Mouse (Mus musculus) skeletal muscle tissue, adult 2 months (tissue): ENCODE results near the gene Capn13.

Source experiments
- DNase-seq: peaks from one replicate; pipeline ENCODE4 v3.0.0-alpha.2; 2012; ENCODE audit warnings: low read depth, low spot score

Capn13 gene

DNA sequence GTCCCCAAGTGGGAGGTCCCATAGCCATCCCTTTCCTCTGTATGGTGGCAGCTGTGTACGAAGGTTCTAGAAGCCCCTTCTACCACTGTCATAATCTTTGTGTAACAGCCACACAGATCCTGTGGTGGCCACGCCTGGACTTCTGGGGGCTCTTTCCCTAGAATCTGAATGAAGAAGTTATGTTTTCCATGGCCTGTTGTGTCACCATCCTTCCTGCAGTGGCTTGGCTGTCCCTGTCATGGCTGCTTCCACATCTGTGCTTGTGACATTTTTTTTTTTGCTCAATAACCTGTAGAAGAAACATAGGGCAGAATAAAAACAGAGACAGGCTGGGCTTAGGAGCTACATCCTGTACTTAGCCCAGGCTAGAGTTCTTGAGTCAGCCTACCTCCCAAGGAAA lies at the start of gene Capn13:
Capn13 (minus strand) TSS at position 5 of the 400 bp plus-strand sequence.
- DNase-seq: no peak

DNA sequence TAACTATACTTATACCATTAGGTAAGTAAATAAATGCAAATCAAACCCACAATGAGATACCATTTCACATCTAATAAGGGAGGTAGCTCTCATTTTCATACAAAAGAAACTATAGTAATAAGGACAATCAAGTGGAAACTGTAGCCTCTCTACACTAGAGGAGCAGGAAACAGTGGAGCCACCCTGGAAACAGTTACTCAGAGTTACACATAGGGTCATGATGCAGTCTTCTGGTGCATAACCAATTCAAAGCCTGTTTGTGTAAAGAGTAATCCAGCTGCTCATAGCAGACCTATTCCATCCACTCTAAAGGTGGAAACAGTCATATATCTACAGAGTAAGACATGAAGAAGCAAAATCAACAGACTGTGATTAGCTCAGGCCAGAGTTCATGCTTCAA lies 48.4 kb upstream of the Capn13 start:
- DNase-seq: no peak

DNA sequence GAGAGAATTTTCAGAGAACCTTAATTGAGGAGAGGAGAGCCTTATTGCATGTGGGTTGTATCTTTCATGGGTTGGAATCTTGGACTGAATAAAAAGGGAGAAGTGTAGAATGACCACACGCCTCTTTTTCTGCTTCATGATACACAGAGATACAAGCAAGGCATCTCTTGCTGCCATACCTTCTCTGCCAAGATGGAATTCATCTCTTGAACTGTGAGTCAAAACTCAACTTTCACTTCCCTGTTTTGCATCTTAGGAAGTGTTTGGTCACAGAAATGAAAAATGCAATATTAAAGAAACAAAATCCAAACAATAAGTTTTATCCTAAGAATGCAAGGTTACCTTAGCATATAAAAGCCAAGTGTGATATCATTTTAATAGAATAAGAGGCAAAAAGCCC lies 40.1 kb upstream of the Capn13 start:
- no peak for DNase-seq

DNA sequence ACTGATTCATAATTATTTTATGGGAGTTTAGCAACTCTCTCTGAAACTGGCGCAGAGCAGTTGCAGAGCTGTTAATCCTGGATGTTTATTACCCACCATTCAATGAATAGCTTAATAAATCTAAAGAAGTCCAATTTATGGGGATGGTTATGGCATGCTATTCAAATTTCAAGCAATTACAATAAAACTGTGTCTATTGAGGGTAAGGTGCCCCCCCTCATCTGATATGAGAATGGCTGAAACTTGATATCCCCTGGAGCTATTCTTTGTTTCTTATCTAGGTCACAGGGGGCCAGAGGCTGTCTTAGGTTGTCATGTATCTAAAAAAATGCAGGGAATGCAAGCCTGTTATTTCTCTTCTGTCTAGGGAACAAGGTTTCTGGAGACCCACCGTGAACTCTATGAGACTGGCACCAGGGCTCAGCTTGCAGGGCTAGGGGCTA lies 31.9 kb upstream of the Capn13 start:
- DNase-seq: no peak

DNA sequence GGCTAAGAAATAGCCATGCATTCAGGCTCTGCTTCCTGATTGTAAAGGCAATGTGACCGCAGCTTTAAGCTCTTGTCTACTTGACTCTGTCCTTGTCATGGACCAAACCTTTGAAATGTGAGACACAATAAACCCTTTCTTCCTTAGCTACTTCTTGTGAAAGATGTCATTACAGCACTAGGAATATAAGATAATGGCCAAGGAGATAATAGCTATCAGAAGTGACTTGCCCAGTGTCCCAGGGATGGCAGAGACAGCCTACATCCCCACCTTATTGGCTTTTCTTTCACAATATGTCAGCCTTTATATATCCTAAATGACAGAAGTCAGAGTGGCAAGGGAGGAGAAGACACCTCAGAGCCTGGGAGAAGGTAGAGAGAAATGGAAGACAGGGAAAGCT lies 31.4 kb upstream of the Capn13 start:
- no peak for DNase-seq

DNA sequence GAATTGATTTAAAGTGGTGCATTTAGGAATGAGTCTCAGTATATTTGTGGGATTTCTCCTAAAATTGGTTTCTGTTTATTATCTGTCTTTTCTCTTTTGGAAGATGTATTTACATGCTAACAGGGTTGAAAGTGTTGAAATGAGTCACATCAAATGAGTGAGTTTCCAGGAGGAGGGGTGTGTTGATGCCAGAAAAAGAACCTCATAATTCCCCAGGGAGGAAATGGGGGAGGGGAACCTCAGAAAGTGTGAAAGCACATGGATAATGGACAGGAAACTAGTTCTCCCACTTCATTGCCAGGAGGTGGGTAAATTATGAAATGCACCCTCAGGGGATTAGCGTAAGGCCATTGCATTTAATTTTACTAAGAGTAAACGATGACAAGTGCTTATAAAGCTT lies 16.7 kb upstream of the Capn13 start:
- no peak for DNase-seq

DNA sequence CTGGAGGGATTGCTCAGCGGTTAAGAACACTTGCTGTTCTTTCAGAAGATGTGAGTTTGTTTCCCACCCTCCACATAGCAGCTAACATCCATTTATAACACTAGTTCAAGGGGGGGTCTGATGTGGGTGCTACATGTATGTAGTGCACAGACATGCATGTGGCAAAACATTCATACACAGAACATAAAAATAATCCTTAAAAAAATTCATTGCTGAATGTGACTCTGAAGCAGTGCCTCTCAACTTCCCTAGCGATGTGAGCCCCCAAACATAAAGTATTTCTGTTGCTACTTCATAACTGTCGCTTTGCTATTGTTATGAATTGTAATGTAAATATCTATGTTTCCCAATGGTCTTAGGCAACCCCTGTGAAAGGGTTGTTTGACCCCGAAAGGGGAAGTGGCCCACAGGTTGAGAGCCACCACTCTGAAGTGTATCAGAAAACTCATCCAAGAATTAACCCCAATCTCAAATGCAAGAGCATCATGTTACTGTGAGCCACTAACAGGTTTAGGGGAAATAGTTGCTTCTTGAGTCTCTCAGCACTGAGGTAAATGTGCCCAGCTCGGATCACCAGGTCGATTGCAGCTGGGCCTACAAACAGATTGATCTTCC lies 15.6 kb upstream of the Capn13 start:
- DNase-seq: no peak

DNA sequence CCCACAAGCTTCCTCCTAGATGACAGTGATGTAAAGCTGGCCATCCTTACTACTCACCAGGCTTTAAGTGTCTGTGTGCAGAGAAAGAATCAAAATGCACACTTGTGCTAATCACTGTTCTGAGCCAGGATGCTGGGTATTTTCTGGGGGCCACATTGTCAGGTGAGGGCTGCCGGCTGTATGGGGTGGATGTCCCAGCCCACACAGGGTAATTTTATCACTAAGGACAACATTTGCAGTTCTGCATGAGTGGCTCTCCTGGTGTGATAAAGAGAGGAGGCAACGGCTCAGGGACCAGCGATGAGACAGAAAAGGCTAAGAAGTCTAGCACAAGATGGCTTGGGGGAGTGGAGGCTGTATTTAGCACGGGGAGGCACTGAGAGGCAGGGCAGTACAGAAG lies 11.2 kb upstream of the Capn13 start:
- no peak for DNase-seq

DNA sequence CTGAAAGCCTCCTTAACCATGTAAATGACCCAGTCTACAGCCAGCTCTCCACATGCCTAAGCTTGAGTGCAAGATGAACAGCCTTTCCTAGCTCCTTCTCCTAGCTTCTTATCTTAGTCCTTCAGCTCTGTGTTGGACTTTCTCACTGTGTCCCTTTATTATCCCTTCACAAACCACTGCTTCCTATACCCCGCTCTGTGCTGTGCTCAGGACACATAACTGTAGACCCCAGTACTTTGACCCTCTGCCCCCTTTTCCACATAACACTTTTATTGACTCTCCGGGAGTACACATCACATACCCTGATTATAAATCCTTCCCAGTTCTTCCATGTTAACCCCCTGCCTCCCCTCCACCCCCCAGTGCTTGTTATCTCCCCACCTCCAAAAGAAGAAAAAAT lies 606 bp upstream of the Capn13 start:
- DNase-seq: no peak

DNA sequence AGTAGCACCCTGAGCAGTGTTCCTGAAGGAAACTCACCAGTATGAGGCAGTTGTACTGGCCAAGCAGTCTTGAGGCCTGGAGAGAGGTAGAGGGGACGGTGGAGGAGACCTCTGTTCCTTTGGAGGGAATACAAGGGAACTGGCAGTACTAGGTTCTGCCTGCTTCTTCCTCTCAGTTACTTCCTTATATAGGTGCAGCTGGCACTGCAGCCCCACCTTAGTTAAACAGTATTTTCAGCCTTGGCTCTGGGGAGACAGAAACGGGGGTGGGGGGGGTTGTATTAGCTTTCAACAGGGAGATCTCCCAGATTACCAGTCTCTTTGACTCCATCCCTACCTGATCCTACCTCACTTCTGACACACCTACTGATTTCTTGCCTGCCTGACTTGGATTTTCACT lies 1.5 kb downstream of the Capn13 start:
- no peak for DNase-seq

DNA sequence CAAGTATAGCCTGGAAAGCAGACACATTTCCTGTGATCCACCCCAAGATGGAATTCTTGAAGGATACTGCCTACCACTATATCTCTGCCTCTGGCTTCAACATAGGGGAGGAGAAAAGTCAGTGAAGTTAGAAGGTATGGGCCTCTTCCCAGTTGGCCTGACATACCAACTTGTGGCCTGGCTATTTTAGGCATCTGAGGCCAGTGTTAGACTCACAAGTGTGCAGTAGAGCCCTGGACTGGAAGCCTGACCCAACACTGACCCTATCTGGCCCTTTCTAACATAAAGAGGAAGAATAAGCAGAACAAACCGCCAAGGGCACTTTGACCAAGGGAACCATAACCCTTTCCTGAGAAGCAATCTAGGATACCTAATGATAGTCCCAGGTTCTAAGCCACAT lies 7.3 kb downstream of the Capn13 start:
- DNase-seq: peak; percentile 18

DNA sequence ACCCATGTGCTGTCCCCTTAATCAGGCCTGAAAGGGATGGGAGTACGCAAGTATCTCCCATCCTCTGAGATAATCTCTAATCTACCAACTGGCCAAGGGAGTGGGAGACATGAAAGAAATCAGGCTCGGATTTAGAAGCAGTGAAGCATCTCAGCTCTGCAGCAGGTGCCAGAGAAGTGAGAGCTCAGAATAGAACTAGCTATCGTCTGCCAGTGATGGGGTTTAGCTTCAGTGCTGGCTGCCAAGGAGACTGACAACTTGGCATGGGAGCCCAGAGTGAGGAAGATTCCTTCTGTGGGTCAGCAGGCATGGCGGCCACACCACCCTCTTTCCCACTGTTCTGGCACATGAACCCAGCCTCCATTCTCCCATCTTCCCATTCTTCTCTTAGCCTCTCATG lies 8.9 kb downstream of the Capn13 start:
- peak; percentile 25 for DNase-seq

DNA sequence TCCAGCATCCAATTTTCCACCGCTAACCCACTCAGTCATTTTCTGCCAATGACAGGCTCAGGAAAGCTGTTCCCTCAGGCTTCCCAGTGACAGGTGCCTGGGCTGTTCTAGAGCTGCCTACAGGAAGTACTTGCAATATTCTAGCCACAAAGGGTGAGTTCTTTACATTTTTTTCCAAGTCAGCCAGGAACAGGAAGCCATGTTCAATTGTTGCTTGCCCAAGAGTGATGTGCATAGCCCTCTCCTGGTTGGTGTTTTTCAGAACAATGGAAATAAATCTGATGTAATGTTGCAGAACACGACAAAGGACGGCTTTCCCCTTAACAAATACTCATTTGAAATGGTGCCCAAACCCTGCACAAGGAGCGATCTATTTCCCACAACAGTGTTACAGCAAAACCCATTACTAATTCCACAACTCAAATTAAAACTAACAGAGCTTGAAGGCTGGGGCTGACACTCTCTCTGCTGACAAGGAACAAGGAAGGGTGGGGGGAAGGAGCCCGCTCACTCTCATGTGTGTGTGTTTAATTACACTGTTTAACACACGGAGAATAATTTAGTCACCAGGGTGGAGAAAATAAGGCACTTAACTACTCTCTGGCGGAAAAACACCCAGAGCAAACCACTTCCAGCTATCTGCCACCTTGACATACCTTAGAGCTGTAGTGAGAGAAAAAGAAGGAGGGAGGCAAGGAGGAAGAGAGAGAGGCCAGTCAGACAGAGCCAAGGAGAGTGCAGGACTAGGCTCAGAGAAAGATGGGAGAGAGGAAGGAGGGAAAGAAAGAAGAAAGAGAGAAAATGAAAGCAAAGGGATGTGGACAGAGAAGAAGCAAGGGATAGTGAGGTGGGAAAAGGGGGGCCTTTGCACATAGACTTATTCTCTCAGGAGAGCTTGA lies 10.2 kb downstream of the Capn13 start:
- DNase-seq: no peak

DNA sequence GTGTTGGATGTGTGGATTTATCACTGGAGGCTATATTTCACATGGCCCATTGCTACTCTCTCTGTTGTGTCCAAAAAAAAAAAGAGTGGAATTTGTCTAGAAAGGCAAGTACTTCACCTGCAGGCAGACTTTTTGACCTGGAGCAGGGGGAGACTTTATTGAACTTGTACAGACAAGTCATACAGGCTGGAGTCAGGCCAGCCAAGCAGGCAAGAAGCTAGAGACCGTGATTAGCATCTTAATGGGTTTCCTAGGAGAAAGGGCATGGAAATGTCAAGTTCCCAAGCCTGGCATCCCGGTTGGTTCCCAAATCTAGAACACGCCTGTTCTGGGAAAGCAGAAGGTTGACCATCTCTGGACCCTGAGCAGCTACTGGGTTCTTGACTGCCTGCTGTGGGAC lies 11.3 kb downstream of the Capn13 start:
- DNase-seq: no peak

DNA sequence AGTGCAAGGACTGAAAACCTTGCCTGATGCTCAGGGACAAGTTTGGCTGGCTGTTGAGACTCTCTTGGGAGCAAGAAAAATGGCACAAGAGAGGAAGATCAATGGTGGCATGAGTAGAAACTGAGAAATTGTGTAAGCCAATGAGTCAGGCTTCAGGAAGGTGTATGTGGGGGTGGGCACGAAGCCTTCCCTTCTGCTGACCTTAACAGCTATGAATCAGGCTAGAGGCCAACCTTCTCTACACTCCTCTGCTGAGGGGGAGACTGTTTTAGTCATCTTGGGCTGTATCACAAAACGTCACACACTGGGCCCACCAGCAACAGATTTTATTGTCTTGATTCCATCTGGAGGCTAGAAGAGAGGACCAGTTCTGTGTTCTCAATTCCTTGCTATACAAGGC lies 14.1 kb downstream of the Capn13 start:
- DNase-seq: no peak

DNA sequence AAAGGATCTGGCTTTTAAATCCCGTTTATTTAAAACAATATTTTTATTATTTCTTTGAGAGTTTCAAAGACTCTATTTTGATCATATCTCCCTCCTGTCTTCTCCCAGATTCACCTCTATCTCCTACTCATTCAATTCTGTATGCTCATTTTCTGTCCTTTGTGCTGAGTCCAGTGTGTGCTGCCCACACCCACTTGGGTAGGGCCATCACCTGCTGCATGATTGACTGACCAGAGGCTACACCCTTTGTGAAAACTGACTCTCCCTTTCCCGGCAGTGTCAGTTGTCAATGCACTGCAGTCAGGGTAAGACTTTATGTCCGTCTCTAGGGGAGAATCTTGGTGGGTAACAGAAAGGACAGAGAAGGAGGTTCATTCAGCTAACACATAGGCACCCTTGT lies 14.7 kb downstream of the Capn13 start:
- DNase-seq: no peak

DNA sequence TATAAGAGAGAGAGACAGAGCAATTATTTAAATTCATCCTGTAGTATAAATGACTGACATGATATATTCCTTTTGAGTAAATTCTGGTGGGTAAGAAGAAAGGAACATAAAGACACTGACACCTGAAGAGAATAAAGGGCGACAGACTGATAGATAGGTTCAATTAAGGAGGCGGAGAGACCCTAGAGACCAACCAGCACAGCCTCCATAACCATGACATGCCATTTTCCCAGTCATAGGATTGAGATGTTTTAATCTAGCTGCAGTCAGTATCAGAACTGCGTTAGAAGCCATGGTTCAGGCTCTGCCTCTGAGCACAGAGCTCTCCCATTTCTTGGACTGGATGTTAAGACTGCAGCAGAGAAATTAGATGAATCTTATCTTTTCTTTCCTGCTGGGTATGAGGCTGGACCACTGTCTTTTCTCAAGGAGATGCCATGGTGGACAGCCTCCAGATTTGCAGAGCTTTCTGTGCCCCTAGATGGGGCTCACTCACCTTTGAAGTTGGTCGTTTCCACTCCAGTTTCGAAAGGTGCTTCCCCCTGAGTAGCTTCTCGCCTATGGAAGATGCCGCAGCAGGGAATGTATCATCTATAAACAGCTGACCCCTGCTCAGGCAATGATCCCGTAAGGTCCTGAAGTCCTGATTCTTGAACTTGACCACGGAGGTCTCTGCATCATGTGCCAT lies 18.2 kb downstream of the Capn13 start:
- no peak for DNase-seq

DNA sequence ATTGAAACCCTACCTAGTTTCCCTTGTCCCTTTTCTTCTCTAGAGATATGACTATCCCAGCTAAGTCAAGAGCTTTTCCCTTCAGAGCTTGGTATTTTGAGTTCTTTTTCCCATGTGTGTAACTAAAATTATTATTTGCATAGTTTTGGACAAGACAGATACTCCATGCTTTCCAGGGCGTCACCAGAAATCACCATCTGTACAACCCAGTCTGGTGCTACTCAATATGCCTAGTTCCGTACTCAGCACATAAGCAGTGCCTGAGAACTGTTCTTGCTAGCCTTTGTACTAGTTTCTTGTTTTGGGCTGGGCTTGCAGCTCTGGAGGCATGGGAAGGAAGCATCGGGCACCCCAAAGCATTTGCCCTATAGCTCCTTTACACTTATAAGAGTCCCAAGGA lies 19.0 kb downstream of the Capn13 start:
- DNase-seq: no peak

DNA sequence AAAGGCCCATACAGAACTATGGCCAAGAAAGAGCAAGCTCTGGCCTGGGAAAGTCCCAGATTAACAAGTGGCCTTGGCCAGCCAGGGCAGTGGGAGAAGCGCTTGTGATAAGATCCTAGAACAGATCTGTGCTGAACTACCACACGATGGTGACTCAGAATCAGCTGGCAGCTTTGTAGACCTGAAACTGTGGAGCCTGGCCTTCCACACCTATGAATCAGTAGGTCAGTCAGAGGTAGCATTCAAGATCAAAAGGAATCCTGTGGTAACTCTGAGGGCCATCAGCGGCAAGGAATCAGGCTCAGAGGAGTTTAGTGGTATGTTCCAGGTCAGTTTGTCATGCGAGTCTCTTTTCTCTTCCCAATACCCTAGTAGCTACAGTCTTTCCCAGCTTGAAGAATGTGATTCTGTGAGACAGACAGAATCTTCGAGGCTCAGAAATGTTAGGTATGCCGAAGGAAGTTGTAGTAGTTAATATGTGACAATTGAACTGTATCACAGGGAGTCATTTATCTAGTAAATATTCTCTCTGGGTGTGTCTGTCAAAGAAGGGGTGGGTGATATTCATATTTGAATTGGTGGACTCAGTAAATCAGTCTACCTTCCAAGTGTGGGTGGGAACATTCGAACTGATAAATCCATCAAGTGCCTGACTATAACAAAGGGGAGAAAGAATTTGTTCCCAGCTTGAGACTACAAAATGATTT lies 22.7 kb downstream of the Capn13 start:
- DNase-seq: no peak

DNA sequence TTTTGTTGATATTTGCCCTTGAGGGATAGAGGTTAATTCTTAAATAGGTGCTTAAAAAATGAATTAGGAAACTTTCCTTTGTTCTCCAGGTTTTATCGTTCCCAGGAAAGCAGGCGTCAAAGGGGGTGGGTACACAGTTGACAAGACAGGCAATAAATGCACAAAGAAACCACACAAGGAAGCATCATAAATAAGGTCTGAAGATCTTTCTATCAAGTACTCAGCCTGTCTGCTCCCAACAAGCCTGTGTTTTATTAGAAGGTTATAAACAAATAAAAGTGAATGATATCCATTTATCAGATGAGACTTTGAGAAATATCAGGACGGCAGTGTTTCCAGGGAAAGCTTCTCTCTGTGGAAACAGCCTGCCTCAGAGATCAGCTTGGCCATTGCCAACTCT lies 33.3 kb downstream of the Capn13 start:
- no peak for DNase-seq

DNA sequence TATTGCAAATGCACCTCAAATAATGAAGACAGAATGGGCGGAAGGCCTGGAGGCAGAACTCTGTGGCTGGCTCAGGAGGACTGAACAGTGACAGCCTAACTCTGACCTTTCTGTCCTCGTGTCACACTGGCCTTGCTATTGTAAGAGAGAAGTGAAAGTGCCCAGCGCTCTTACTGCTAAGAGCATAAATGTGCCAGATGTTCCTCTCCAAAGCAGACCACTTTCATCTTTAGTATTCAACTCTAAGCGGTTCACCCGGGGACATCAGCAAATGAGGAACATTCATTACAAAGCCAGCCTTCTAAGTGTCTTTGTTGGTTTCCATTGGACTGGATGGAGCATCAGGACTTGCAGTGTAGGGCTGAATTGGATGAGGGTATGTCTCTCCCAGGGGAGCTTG lies 39.6 kb downstream of the Capn13 start:
- DNase-seq: peak; percentile 29
